Mouse (Mus musculus) large intestine, adult 2 months (tissue): ENCODE measurements around the gene Zfhx3. TPM values are rescaled to one million over a fixed set of nuclear protein-coding genes. Genes with fewer than 3 reads are reported as not detected.
"Not testable (repeated sequence)": the region's sequence is repeated elsewhere in the genome, so short reads cannot be mapped to it uniquely, and the experiment has no call there.

Experiments used
- DNase-seq: peaks from one replicate; pipeline ENCODE4 v3.0.0-alpha.2; 2012; ENCODE audit warnings: low read depth, low spot score
- WGBS: fragments of 180-500 bp; shearing (Covaris S2); methylation state at CpG from one replicate; pipeline ENCODE4 v1.1.7; 2018; 5-methylcytosine and 5-hydroxymethylcytosine counted together
- polyA plus RNA-seq: library from polyadenylated mRNA; depleted of rRNA; stranded (reverse); fragments of >200 nt; gene quantifications from 2 replicates; pipeline ENCODE4 v1.2.3, GENCODE M21; 2012; rRNA removed

The Zfhx3 gene
- polyA plus RNA-seq, result 0.95 and 1.2 TPM in 2 replicates

DNA sequence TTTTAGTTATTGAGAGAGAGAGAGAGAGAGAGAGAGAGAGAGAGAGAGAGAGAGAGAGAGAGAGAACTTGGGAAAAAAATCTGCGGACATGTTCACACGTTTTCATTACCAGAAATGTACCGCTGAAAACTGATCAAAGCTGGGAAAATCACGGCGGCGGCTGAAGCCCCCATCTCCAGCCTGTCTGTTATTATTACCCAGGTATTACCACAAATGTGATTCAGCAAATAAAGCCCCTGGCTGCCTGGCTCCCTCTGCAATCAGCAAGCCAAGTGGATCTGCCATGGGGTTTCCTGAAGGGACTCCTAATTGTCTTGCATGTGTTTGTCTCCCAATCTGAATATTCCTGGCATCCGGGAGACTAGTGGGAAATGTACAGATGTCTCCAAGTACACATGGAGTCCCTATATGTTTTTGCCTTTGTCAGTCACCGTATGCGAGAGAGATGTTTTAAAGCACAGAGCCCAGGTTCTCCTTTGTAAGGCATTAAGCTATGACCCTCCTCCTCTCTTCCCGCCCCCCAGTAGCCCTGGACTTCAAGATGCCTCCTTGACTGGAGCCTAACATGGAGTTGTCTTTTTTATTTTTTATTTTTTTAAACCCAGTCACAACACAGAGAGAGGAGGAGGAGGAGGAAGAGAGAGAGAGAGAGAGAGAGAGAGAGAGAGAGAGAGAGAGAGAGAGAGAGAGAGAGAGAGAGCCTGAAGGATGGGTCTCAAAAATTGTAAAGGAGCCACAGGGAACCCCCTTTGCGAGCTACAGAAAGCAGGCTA is at the start of gene Zfhx3:
Gene Zfhx3 (plus strand): TSS at position 723 of the 773 bp plus-strand sequence.
- WGBS, result 28% methylated on average over 11 of the region's 11 CpGs

DNA sequence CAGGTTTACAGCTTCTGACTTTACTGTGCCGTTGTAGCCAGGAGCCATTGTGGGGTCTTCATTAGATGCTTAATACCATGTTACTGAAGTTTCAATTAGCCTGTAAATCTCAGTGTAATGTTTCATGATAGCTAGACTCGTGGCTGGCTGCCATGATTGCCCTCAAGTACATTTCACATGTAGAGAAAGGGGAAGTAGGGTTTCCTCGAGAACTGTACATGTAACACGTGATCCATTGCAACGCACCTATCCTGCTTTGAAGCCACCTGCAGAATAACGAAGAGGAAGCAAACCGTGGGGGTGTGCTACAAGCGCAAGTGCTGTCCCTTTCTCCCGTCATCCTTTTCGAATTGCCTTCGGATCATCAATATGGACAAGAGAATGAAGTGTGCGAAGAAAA is 23.5 kb upstream of the Zfhx3 start:
- DNase-seq, result no peak
- 85% methylated on average over 12 of the region's 12 CpGs for WGBS

More for the DNA sequence above, at the start of gene Zfhx3:
- no peak for DNase-seq

DNA sequence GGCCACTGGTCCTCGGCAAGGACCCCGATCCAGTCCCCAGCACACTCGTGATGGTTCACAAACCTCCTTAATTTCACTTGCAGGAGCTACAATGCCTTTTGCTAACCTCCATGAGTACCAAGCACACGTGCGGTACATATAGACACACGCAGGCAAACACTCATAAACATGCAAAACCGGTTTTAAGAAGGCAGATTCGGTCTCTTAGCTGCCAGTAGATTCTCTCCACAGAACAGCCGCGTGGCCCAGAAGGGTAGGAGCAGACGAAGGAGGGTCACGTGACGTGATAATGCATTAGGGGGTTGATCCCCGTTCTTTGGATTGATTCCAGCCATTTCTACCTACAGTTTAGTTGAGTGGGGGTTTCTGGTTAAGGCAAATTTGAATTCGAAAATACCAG is 16.3 kb upstream of the Zfhx3 start:
- no peak for DNase-seq
- WGBS, result 78% methylated on average over 15 of the region's 15 CpGs

DNA sequence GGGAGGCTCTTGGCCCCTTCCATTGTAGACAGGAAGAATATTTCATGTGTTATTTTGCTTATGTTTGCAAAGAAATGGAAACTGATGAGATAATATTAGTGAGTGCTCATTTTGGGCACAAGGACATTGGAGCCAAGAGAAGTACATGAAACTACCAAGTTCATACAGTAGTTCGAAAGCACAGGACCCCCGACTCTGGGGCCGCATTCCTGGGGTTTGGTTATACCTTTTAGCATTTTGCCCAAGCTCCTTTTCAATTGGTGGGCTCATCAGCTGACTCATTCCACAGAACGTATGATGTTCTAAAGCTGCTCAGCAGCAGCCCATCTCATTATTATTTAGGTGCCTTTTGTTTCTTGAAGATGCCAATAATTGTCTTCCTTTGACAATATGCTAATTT is 5.7 kb upstream of the Zfhx3 start:
- 90% methylated on average over 4 of the region's 4 CpGs for WGBS
- DNase-seq, result no peak

DNA sequence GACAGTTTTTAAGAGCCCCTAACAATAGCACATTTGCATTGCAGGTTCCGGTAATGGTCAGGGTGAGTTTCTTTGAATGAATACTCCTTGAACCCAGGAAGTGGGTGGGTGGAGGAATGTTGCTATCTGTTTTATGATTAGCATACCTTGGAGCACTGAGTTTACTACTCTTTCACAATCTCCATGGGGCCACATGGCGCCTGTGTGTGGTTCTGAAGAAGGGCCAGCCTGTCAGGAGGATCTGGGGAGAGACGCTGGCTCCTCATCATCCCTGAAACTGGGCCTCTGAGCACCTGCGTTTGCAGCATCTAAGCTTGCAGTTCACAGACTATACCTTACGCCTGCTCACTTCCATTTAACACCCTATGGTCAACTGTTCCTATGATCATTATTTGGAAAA is 4.2 kb upstream of the Zfhx3 start:
- WGBS, result 75% methylated on average over 5 of the region's 5 CpGs
- DNase-seq, result not testable (repeated sequence)

DNA sequence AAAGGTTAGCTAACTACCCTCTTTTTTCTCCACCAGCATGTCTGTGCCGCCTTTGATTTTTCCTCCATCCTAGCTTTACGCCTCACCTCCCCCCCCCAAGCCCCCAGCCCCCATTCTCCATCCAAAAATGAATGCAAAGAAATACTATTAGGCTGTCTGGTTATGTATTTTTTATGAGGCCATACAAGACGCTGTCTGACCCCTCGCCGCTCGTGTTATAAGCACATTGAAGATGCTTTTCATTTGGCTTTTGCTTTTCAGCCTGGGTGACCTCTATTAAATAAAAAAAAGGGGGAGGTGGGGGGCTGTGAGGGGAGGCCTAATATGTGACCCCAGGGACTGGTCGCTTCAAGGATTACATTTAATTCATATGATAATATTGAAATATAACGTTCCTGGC is 2.3 kb upstream of the Zfhx3 start:
- no peak for DNase-seq
- WGBS, result 78% methylated on average over 8 of the region's 8 CpGs

DNA sequence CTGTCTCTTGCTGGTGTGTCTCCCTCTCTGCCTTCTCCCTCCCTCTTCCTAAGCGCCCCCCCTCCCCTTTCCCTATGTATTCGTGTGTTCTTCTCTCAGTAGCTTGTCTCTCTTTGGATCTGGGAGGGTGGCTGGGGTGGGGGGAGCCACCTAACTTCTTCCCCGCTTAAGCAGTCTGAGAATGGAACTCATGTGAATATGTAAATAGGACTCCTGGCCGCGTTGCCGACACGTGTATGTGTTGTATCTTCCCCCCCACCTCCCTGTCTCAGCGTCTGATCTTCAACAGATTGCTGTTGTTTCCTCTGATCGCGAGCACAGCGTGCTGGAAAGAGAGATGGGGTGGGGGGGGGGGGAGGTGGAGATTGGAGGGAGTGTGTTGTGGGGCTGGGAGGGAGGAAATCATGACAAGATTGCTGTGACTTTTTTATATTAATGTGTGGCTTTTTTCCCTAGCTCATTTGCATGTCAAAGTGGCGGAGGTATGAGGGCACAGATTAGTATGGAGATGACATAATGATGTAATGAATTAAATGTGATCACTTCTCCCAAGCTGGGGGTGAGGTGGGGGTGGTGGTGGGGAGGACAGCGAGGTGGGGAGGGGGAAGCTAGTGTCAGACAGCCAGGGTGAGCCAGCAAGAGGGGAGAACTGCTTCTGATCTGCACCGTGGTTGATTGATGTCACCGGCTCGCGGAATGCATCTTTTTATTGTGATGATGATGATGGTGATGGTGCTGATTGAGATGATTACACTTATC is 487 bp downstream of the Zfhx3 start:
- under 1% methylated on average over 16 of the region's 17 CpGs for WGBS
- no peak for DNase-seq

DNA sequence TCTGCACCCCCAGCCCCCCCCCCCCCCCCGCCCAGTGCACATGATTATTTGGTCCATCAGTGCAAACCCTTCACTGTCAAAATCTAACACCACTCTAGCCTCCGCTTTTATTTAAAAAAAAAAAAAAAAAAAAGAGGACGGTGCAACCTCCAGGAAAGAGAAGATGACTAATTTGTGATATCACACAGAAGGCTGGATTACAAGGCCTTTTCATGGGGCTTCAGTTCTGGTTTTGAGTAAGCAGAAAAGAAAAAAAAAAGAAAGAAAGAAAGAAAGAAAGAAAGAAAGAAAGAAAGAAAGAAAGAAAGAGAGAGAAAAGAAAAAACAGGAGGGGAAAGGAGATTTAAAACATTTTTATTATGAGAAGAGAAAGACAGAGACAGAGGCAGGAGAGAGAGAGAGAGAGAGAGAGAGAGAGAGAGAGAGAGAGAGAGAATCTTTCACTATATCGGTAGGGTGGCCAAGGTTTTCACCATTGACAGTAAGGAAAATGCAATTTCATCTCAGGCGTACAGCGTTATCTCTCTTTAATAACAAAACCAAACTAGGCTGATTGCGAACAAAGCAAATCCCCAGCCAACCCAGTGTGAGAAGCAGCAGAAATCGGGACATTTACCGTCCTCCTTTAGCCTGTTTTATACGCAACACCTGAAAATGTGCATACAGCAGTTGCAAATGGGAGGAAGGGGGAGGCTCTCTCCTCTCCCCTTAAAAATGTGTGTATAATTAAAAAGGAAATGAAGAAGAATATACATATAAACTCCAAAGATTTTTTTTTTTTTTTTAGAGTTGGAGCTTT is 1.3 kb downstream of the Zfhx3 start:
- no peak for DNase-seq
- 20% methylated on average over 10 of the region's 10 CpGs for WGBS

DNA sequence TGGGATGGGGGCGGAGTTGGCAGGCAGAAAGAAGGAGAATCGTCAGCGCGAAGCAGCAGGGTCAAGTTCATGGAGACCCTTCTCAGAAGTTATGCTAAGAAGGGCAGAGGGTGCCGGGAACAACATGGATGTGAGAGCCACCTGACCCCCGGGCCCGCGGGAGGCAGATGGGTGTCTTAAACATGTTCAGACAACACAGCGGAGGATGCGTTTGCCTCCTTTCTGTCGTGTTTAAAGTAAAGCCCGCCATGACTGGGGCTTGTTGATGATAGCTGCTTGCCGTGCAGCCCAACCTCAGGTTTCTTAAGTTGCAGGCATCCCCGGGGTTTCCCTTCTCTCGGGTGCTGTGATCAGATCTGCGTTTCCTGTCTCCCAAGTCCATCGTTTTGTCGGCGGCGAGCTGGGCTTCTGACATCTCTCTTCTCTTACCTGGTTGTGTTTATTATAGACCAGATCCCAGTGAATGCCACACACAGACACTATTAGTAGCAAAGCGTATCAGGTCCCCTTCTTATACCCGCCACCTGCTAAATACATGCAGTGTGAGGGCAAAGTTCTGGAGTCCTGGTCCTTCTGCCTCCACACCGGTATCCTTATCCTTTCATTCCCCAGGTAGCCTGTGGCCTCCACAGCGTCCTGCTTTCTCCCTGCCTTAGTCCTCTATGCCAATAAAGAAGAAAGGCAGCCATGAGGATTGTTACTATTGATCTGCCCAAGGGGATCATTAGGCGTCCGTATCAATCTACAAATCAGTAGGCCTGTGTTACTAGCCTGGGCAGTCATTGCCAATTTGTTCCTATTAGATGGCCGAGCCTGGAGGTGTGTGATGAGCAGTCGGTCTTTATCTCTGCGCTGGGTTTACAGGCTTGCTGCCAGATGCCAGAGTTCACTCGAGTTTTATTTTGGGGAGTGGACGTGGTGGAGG is 2.5 kb downstream of the Zfhx3 start:
- DNase-seq, result no peak
- 20% methylated on average over 31 of the region's 31 CpGs for WGBS

DNA sequence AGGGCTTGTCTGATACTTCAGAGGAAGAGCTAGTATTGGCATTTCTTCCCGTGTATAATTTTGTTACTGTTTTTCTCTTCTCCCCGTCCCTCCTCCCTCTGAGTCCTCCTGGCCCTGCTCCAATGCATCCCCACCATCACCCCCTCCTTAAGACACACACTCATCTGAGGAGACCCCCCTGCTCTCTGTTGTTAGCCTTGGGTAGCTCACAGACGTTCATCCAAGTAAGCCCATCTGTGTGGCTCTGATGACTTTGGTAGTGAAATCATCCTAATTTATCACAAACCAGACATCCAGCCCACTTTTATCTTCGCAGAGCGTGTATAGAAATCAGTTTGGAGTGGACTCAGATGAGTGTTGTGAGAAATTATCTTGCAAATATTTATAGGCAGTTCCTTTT is 4.4 kb downstream of the Zfhx3 start:
- DNase-seq, result no peak
- WGBS, result 62% methylated on average over 5 of the region's 5 CpGs

DNA sequence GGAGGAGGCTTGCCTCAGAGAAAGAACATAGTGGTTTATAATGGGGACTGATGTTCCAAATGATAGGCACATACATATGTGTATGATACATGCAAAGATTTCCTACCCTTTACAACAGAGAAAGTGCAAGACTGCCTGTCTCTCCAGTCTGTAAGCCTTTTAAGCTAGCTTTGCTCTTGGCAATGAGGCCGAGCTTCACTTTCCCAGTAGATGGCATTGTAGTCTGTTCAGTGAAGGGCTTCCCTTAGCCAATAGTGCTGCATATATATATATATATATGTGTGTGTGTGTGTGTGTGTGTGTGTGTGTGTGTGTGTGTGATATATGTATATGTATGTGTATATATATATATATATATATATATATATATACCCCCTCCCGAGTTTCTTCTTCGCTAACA is 13.4 kb downstream of the Zfhx3 start:
- WGBS, result 63% methylated on average over 3 of the region's 3 CpGs
- DNase-seq, result no peak

DNA sequence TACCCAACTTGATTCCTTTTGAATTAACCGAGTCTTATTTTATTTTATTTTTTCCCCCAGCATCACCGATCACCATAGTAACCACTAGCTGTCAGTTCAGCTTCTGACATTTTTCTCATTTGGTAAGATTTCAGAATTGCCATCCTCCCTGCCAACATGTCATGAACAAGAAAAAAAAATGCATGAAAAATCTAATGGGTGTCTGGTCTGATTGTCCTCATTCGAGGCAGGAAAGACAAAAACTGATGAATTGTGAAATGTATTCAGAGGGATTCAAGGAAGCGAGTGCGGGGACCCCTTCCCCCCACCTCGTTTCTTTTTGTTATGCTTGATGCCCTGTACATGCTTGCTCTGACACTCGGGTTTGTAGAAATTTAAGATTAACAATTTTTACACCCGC is 15.1 kb downstream of the Zfhx3 start:
- 76% methylated on average over 8 of the region's 8 CpGs for WGBS
- no peak for DNase-seq

DNA sequence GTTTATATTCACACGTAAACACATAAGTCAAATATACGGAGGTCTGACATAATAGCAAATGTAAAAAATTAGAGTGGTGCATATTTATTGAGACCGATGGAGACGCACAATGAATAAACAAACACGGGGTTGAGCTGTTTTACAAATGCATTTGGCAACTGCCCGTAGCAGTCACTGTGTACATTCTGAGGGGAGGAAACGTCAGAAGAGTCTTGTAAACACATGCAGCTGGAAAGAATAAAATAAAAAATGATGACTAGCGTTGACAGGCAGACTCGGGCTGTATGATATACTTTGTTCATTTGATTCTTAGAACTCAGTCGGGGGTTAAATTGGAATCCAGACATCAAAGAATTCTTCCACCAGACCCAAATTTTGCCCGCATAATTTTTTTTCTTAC is 18.0 kb downstream of the Zfhx3 start:
- no peak for DNase-seq
- WGBS, result 50% methylated on average over 11 of the region's 11 CpGs

DNA sequence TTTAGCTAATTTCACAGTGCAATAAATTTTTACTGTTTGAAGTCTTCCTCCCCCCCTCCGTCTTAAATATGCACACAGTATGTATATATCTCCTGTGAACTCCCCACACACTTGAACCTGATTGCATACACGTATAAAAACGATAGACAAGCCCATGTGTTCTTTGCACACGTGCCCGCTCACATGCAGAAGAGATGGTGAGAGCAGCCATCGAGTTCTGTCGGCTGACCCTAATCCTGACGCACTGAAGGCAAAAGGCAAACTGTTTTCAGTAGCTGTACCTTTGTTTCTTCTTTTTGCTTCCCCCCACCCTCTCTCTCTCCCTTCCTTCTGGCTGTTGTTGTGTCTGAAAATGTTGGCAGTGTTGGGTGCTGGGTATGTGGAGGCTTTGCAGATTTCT is 18.4 kb downstream of the Zfhx3 start:
- WGBS, result 57% methylated on average over 8 of the region's 8 CpGs
- no peak for DNase-seq

DNA sequence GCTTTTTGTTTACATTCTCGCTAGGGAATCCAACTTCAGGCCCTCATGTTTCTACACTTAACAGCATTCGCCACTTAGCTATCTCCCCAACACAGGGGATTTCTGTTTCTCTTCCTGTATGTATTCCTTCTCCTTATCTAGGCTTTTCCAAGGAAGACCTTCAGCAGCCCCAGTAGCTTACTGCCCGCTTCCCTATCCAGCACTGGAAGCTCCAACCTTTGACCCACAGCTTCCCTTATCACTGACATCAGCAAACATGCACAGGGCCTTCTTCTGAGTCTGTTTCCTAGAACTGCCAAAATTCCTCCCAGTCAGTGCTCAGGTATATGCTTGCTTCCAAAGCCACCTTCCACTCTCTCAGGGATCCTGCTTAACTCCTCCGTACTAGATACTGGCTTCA is 29.8 kb downstream of the Zfhx3 start:
- 46% methylated on average over 4 of the region's 4 CpGs for WGBS
- no peak for DNase-seq

DNA sequence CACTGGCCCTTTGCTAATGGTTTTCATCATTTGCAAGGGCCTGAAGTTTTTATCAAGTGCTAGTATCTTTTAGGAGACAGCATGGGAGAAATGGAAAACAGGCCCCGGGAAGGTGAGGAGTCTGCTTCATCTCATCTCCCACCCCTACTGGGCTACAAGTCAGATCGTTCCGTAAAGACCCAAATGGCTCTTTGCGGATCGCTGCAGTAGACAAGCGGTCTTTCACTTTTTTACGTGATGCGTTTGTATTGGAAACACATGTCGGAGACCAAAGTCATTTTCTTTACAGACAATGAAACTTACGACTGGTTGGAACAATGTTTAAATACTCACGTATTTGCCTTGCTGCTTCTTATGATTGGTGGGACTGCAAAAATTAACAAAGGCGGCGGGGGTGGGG is 32.0 kb downstream of the Zfhx3 start:
- 77% methylated on average over 13 of the region's 13 CpGs for WGBS
- no peak for DNase-seq

DNA sequence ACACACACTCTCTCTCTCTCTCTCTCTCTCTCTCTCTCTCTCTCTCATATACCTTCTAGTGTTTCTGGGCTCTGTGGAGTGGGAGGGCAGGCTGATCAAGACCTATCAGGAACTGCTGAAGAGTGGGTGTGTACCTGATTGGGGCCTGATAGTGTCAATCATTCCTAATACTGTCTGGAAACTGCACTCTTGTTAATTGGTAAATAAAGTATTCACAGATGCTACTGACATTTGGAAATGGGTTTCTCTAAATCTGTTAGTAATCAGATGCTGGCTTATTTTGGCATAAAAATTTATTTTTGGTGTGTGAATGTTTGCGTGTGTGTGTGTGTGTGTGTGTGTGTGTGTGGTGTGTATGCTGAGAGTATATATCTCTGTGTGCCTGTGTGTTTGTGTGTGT is 35.8 kb downstream of the Zfhx3 start:
- no peak for DNase-seq
- WGBS, result 78% methylated on average over 1 of the region's 1 CpGs

DNA sequence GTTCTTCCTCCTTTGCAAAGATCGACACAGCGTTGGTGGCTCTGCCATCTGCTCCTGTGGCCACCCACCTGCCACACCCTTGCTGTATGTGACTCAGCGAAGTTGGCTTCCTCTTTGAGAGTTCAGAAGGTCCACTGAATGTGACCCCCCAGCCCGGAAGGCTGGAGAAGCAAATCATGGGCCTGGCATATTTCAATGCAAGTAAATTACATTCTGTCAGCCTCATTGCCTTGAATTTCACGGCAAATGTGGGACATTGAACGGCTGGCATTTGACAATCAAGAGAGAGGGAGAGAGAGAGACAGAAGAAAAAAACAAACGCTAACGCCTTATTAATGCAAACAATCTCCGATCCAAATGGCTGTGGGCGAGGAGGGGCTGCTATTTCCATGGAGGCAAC is 38.2 kb downstream of the Zfhx3 start:
- WGBS, result 42% methylated on average over 10 of the region's 10 CpGs

DNA sequence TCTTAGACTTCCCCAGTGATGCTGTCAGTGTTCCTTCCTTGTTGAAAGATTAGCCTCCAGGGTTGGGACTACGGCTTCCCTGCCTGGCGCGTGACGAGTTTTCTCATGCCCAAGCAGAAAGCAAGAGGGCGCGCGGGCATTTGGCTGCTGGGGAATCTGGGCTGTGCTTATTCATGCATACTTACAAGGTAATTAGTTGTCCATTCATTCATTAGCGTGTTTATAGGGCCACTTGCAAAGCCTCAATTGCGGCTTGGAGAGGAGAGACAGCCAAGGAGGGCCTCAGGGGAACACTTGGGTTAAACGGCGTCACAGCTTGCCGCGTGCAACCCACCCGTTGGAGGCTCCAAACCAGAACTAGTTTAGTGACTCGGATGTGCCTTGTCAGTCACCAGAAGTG is 44.2 kb downstream of the Zfhx3 start:
- WGBS, result 81% methylated on average over 15 of the region's 15 CpGs

More for the DNA sequence above, 38.2 kb downstream of the Zfhx3 start:
- DNase-seq, result no peak

More for the DNA sequence above, 44.2 kb downstream of the Zfhx3 start:
- no peak for DNase-seq
